Mouse (Mus musculus) stomach, postnatal 0 days (tissue): ENCODE results near the gene Borcs6. TPM values are rescaled to one million over a fixed set of nuclear protein-coding genes. Genes with fewer than 3 reads are reported as not detected.

Experiments used
- ATAC-seq: fragments of 200-750 bp; cut with Nextera tagmentation; 2 replicates; pipeline ENCODE4 v1.8.0; 2017; ENCODE audit not compliant: low FRiP score, low TSS enrichment
- DNase-seq: peaks from one replicate; pipeline ENCODE4 v3.0.0-alpha.2; 2016; ENCODE audit warnings: low spot score
- H3K27ac ChIP-seq: fragments of 300-500 bp; sonication (generic); replicated peaks from 2 replicates; pipeline ENCODE4 v1.5.1; 2014; ENCODE audit warnings: mild to moderate bottlenecking, control low read depth
- H3K27me3 ChIP-seq: fragments of 300-500 bp; sonication (generic); 2 replicates; pipeline ENCODE4 v1.6.1; 2014; ENCODE audit warnings: low read length; ENCODE audit not compliant: control insufficient read depth, insufficient read depth
- H3K36me3 ChIP-seq: fragments of 300-500 bp; sonication (generic); 2 replicates; pipeline ENCODE4 v1.6.1; 2014; ENCODE audit warnings: low read length, mixed read lengths; ENCODE audit not compliant: control insufficient read depth, insufficient read depth
- H3K4me1 ChIP-seq: fragments of 300-500 bp; sonication (generic); replicated peaks from 2 replicates; pipeline ENCODE4 v1.6.1; 2014; ENCODE audit warnings: antibody characterized with exemption; ENCODE audit not compliant: control insufficient read depth, insufficient read depth
- H3K4me2 ChIP-seq: fragments of 300-500 bp; sonication (generic); replicated peaks from 2 replicates; pipeline ENCODE4 v1.6.1; 2014; ENCODE audit warnings: low read depth, mild to moderate bottlenecking, control low read depth, moderate library complexity
- H3K4me3 ChIP-seq: fragments of 300-500 bp; sonication (generic); 2 replicates; pipeline ENCODE4 v1.5.1; 2014; ENCODE audit warnings: low read depth, low read length, control low read depth
- H3K9ac ChIP-seq: fragments of 300-500 bp; sonication (generic); 2 replicates; pipeline ENCODE4 v1.6.1; 2014; ENCODE audit warnings: mild to moderate bottlenecking, low read length, control low read depth, mixed read lengths
- H3K9me3 ChIP-seq: fragments of 300-500 bp; sonication (generic); 2 replicates; pipeline ENCODE4 v1.6.1; 2016; ENCODE audit warnings: low read length; ENCODE audit not compliant: control insufficient read depth
- CTCF ChIP-seq: IDR thresholded peaks from 2 replicates; pipeline ENCODE4 v1.5.1; 2016; ENCODE audit warnings: antibody characterized with exemption, low read depth, mild to moderate bottlenecking, moderate library complexity
- EP300 ChIP-seq: optimal IDR thresholded peaks from 2 replicates; pipeline ENCODE3; 2016; ENCODE audit warnings: antibody characterized with exemption
- WGBS: fragments of 180-500 bp; shearing (Covaris S2); extraction: QIAGEN DNeasy Blood & Tissue Kit; methylation state at CpG from one replicate; pipeline ENCODE4 v1.1.7; 2014; 5-methylcytosine and 5-hydroxymethylcytosine counted together
- polyA plus RNA-seq: library from polyadenylated mRNA; unstranded; fragments of >200 nt; fragmentation: Nextera tagmentation; extraction: Ambion mirVana; gene quantifications from 2 replicates; pipeline ENCODE4 v1.2.1, GENCODE M21; 2015

The Borcs6 gene
- polyA plus RNA-seq, 1 experiment from 2014 or later: 14.6 TPM

- peaks cover 7% of the 10 kb centered on the region; the same call in 1 of the 2 replicates for H3K36me3 ChIP-seq
- H3K4me3 ChIP-seq: no peak overlapping the region
- H3K4me2 ChIP-seq: no peak overlapping the region
- DNase-seq (peak; percentile 20), ATAC-seq (no peak)
- H3K9ac ChIP-seq: no peak overlapping the region
- H3K27me3 ChIP-seq: no peaks in the 10 kb centered on the region
- H3K27ac ChIP-seq: no peak overlapping the region
- peaks cover 7% of the 10 kb centered on the region; the same call in 1 of the 2 replicates for H3K4me1 ChIP-seq
- no peak for TF ChIP-seq CTCF
- TF ChIP-seq EP300: no peak
- WGBS: 70% methylated on average over 6 of the region's 6 CpGs
- H3K9me3 ChIP-seq: no peaks in the 10 kb centered on the region
Measured at GRCm38 (mm10) chr11:69085608-69086007, 26.1 kb downstream of the Borcs6 start.

GRCm38 (mm10) chr11:69086390-69086789 lies 26.9 kb downstream of the Borcs6 start:
- peaks cover 7% of the 10 kb centered on the region; the same call in 1 of the 2 replicates for H3K36me3 ChIP-seq
- H3K9ac ChIP-seq: 0 out of 2 replicates have a peak overlapping the region, but pooled peaks have one; percentile 13
- DNase-seq (peak; percentile 14), ATAC-seq (no peak)
- TF ChIP-seq CTCF (no peak), EP300 (no peak)
- H3K4me2 ChIP-seq: no peak overlapping the region
- no peaks in the 10 kb centered on the region for H3K9me3 ChIP-seq
- H3K27ac ChIP-seq: peak overlapping the region; percentile 97
- H3K4me3 ChIP-seq: no peak overlapping the region
- WGBS: 38% methylated on average over 6 of the region's 6 CpGs
- H3K27me3 ChIP-seq: no peaks in the 10 kb centered on the region
- peaks cover 7% of the 10 kb centered on the region; the same call in 1 of the 2 replicates for H3K4me1 ChIP-seq

DNA sequence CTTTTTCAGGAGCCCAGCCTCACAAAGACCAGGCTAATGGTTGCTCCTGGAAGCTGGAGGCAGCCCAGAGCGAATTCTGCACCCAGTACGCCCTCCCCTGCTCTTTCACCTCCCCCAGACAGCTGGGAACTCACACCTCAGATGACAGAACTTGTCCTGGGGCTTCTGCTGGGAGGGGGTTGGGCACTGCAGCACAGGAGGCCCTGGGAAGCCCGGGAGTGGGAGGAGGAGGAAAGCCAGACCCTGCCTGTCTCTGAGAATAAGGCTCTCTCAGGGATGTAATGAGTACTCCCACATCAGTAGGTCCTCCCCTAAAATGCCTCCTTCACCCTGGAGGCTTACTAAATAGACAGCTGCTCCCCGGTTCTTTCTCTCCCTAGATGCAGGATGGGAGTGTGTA lies 27.6 kb downstream of the Borcs6 start:
- H3K9ac ChIP-seq: no peak overlapping the region
- peak; percentile 8; the same call in 1 of the 2 replicates for ATAC-seq
- H3K27me3 ChIP-seq: no peaks in the 10 kb centered on the region
- peaks cover 7% of the 10 kb centered on the region; the same call in 1 of the 2 replicates for H3K36me3 ChIP-seq
- peak; percentile 32 for DNase-seq
- H3K4me1 ChIP-seq: peaks cover 7% of the 10 kb centered on the region; the same call in 1 of the 2 replicates
- no peak overlapping the region for H3K4me3 ChIP-seq
- 21% methylated on average over 4 of the region's 4 CpGs for WGBS
- TF ChIP-seq CTCF (no peak), EP300 (no peak)
- H3K4me2 ChIP-seq: no peak overlapping the region
- H3K27ac ChIP-seq: peak overlapping the region; percentile 97
- H3K9me3 ChIP-seq: no peaks in the 10 kb centered on the region

DNA sequence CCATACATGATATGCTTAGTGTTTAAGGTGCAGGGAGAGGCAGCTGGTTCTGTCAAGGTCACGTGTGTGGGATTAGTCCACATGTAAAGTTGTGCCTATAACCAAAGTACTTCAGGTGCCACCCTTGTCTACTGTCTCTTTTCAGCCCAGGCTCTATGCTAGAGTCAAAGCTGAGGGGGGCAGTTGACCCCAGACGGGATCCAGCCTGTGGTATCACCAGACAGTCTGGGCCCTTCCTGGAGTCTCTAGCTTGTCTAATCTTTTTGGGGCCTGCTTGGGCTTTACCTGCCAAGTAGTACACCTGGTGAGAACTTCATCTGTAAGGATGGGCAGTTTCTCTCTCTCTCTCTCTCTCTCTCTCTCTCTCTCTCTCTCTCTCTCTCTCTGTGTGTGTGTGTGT lies 28.1 kb downstream of the Borcs6 start:
- ATAC-seq (no peak), DNase-seq (no peak)
- Histone ChIP-seq H3K4me2 (no peak overlapping the region; the same call in 1 of the 2 replicates), H3K9ac (no peak overlapping the region), H3K27me3 (no peaks in the 10 kb centered on the region), H3K4me3 (no peak overlapping the region), H3K9me3 (no peaks in the 10 kb centered on the region), H3K4me1 (peaks cover 7% of the 10 kb centered on the region; the same call in 1 of the 2 replicates), H3K36me3 (peaks cover 7% of the 10 kb centered on the region; the same call in 1 of the 2 replicates), H3K27ac (peak overlapping the region; percentile 97)
- TF ChIP-seq CTCF (no peak), EP300 (no peak)
- 63% methylated on average over 2 of the region's 2 CpGs for WGBS

- peak; percentile 36 for TF ChIP-seq EP300
- no peak for TF ChIP-seq CTCF
- peaks cover 7% of the 10 kb centered on the region; the same call in 1 of the 2 replicates for H3K36me3 ChIP-seq
- WGBS: 1% methylated on average over 52 of the region's 67 CpGs
- H3K27ac ChIP-seq: peak within 1 kb of the TSS; percentile 97
- H3K4me3 ChIP-seq: peak within 1 kb of the TSS; percentile 98
- no peaks in the 10 kb centered on the region for H3K27me3 ChIP-seq
- H3K9me3 ChIP-seq: no peaks in the 10 kb centered on the region
- peak; percentile 78 for ATAC-seq
- peak within 1 kb of the TSS; percentile 100 for H3K9ac ChIP-seq
- H3K4me2 ChIP-seq: peak within 1 kb of the TSS; percentile 78
- peak; percentile 91 for DNase-seq
- H3K4me1 ChIP-seq: peaks cover 7% of the 10 kb centered on the region; the same call in 1 of the 2 replicates
Measured at GRCm38 (mm10) chr11:69088103-69088855, 28.8 kb downstream of the Borcs6 start, which contains the start of gene Vamp2. Gene Vamp2 (plus strand): TSS chr11:69088490.
